Mouse (Mus musculus) lung, embryonic 14.5 days (tissue): ENCODE measurements around the gene Pcbp2. TPM values are rescaled to one million over a fixed set of nuclear protein-coding genes. Genes with fewer than 3 reads are reported as not detected.
A peak's percentile ranks its signal among the peaks of the same experiment; 100 is the strongest.

Experiments
- ATAC-seq: fragments of 200-750 bp; cut with Nextera tagmentation; 2 replicates; pipeline ENCODE4 v1.8.0; 2017; ENCODE audit warnings: mild to moderate bottlenecking, moderate TSS enrichment, moderate library complexity; ENCODE audit not compliant: insufficient read depth
- DNase-seq: peaks from one replicate; pipeline ENCODE4 v3.0.0-alpha.2; 2015
- H3K27ac ChIP-seq: fragments of 300-500 bp; sonication (generic); 2 replicates; pipeline ENCODE4 v1.5.1; 2014; ENCODE audit warnings: low read depth, mild to moderate bottlenecking, moderate library complexity
- H3K27me3 ChIP-seq: fragments of 300-500 bp; sonication (generic); 2 replicates; pipeline ENCODE4 v1.6.1; 2014; ENCODE audit warnings: low read length, control low read depth; ENCODE audit not compliant: insufficient read depth
- H3K36me3 ChIP-seq: fragments of 300-500 bp; sonication (generic); 2 replicates; pipeline ENCODE4 v1.6.1; 2014; ENCODE audit warnings: control low read depth; ENCODE audit not compliant: insufficient read depth
- H3K4me1 ChIP-seq: fragments of 300-500 bp; sonication (generic); 2 replicates; pipeline ENCODE4 v1.6.1; 2014; ENCODE audit warnings: antibody characterized with exemption, control low read depth; ENCODE audit not compliant: insufficient read depth
- H3K4me2 ChIP-seq: fragments of 300-500 bp; sonication (generic); 2 replicates; pipeline ENCODE4 v1.6.1; 2014; ENCODE audit warnings: mild to moderate bottlenecking
- H3K4me3 ChIP-seq: fragments of 300-500 bp; sonication (generic); 2 replicates; pipeline ENCODE4 v1.5.1; 2014; ENCODE audit warnings: low read depth, low read length
- H3K9ac ChIP-seq: fragments of 300-500 bp; sonication (generic); 2 replicates; pipeline ENCODE4 v1.6.1; 2014
- H3K9me3 ChIP-seq: fragments of 300-500 bp; sonication (generic); 2 replicates; pipeline ENCODE4 v1.6.1; 2016; ENCODE audit warnings: low read depth, low read length, control low read depth
- CTCF ChIP-seq: IDR thresholded peaks from 2 replicates; pipeline ENCODE4 v1.5.1; 2016; ENCODE audit warnings: antibody characterized with exemption, low read depth
- WGBS: fragments of 180-500 bp; shearing (Covaris S2); extraction: QIAGEN DNeasy Blood & Tissue Kit; methylation state at CpG from one replicate; pipeline ENCODE4 v1.1.7; 2014; 5-methylcytosine and 5-hydroxymethylcytosine counted together
- polyA plus RNA-seq: library from polyadenylated mRNA; unstranded; fragments of >200 nt; fragmentation: Nextera tagmentation; extraction: Ambion mirVana; gene quantifications from 2 replicates; pipeline ENCODE4 v1.2.1, GENCODE M21; 2014

The Pcbp2 gene
- polyA plus RNA-seq, 1 experiment from 2014 or later: 280 TPM

- no peaks in the 10 kb centered on the region for H3K9me3 ChIP-seq
- no peak overlapping the region for H3K4me3 ChIP-seq
- no peaks in the 10 kb centered on the region for H3K4me1 ChIP-seq
- DNase-seq: no peak
- no peaks in the 10 kb centered on the region for H3K27me3 ChIP-seq
- ATAC-seq: no peak
- no peak for TF ChIP-seq CTCF
- no peak overlapping the region for H3K9ac ChIP-seq
- no peak overlapping the region for H3K27ac ChIP-seq
- 78% methylated on average over 9 of the region's 9 CpGs for WGBS
- H3K4me2 ChIP-seq: no peak overlapping the region
- 0 out of 2 replicates have a peak, but pooled peaks cover 3% of the 10 kb centered on the region for H3K36me3 ChIP-seq
Observed at GRCm38 (mm10) chr15:102461430-102462075, 8.8 kb upstream of the Pcbp2 start.

- ATAC-seq (no peak), DNase-seq (peak; percentile 47)
- H3K4me3 ChIP-seq: no peak overlapping the region
Observed at GRCm38 (mm10) chr15:102463666-102464065, 6.7 kb upstream of the Pcbp2 start.

GRCm38 (mm10) chr15:102468675-102469370 is 1.5 kb upstream of the Pcbp2 start:
- Histone ChIP-seq H3K36me3 (peaks cover 7% of the 10 kb centered on the region), H3K4me1 (no peaks in the 10 kb centered on the region), H3K9ac (no peak overlapping the region), H3K9me3 (no peaks in the 10 kb centered on the region), H3K4me2 (no peak overlapping the region), H3K27ac (no peak overlapping the region), H3K27me3 (no peaks in the 10 kb centered on the region), H3K4me3 (no peak overlapping the region)
- no peak for TF ChIP-seq CTCF
- ATAC-seq (no peak), DNase-seq (no peak)
- WGBS: 94% methylated on average over 9 of the region's 9 CpGs

More at GRCm38 (mm10) chr15:102463666-102464065, 6.7 kb upstream of the Pcbp2 start:
- Histone ChIP-seq H3K36me3 (0 out of 2 replicates have a peak, but pooled peaks cover 3% of the 10 kb centered on the region), H3K9ac (no peak overlapping the region), H3K9me3 (no peaks in the 10 kb centered on the region), H3K27ac (no peak overlapping the region), H3K4me1 (no peaks in the 10 kb centered on the region), H3K27me3 (no peaks in the 10 kb centered on the region), H3K4me2 (no peak overlapping the region)
- TF ChIP-seq CTCF: peak; percentile 54

- under 1% methylated on average over 47 of the region's 67 CpGs for WGBS
Observed at GRCm38 (mm10) chr15:102470605-102471294, 411 bp downstream of the Pcbp2 start.

GRCm38 (mm10) chr15:102471295-102471645 is 931 bp downstream of the Pcbp2 start:
- no peaks in the 10 kb centered on the region for H3K4me1 ChIP-seq
- peak overlapping the region; percentile 89 for H3K4me3 ChIP-seq
- H3K36me3 ChIP-seq: peaks cover 32% of the 10 kb centered on the region
- no peaks in the 10 kb centered on the region for H3K27me3 ChIP-seq
- no peak for ATAC-seq
- H3K27ac ChIP-seq: peak overlapping the region; percentile 99
- H3K9ac ChIP-seq: peak overlapping the region; percentile 97
- peak overlapping the region; percentile 70 for H3K4me2 ChIP-seq
- no peaks in the 10 kb centered on the region for H3K9me3 ChIP-seq
- DNase-seq: no peak
- no peak for TF ChIP-seq CTCF
- 2% methylated on average over 10 of the region's 10 CpGs for WGBS

More at GRCm38 (mm10) chr15:102470605-102471294, 411 bp downstream of the Pcbp2 start:
- H3K4me3 ChIP-seq: peak overlapping the region; percentile 89
- no peaks in the 10 kb centered on the region for H3K27me3 ChIP-seq
- TF ChIP-seq CTCF: no peak
- H3K4me2 ChIP-seq: peak overlapping the region; percentile 70
- ATAC-seq (peak; percentile 76), DNase-seq (peak; percentile 81)
- peaks cover 26% of the 10 kb centered on the region for H3K36me3 ChIP-seq
- H3K4me1 ChIP-seq: no peaks in the 10 kb centered on the region
- no peaks in the 10 kb centered on the region for H3K9me3 ChIP-seq
- peak overlapping the region; percentile 99 for H3K27ac ChIP-seq
- peak overlapping the region; percentile 97 for H3K9ac ChIP-seq

- Histone ChIP-seq H3K9ac (peak overlapping the region; percentile 97), H3K36me3 (peaks cover 36% of the 10 kb centered on the region), H3K27ac (no peak overlapping the region), H3K4me1 (no peaks in the 10 kb centered on the region), H3K27me3 (no peaks in the 10 kb centered on the region), H3K9me3 (no peaks in the 10 kb centered on the region), H3K4me3 (peak overlapping the region; percentile 89), H3K4me2 (peak overlapping the region; percentile 70)
- DNase-seq (no peak), ATAC-seq (no peak)
- no peak for TF ChIP-seq CTCF
Observed at GRCm38 (mm10) chr15:102471727-102472126, 1.4 kb downstream of the Pcbp2 start.

- Histone ChIP-seq H3K4me1 (no peaks in the 10 kb centered on the region), H3K27ac (no peak overlapping the region), H3K9me3 (no peaks in the 10 kb centered on the region), H3K9ac (no peak overlapping the region), H3K36me3 (peaks cover 51% of the 10 kb centered on the region), H3K4me2 (peak overlapping the region; percentile 21; the same call in 1 of the 2 replicates), H3K27me3 (no peaks in the 10 kb centered on the region), H3K4me3 (no peak overlapping the region)
- no peak for TF ChIP-seq CTCF
- DNase-seq (no peak), ATAC-seq (no peak)
- 64% methylated on average over 2 of the region's 2 CpGs for WGBS
Observed at GRCm38 (mm10) chr15:102473246-102473645, 2.9 kb downstream of the Pcbp2 start.
